Mouse (Mus musculus) frontal cortex, postnatal 25 days (tissue): Measurements from ENCODE around the gene Cyp2c40.
"Not testable (repeated sequence)": the region's sequence is repeated elsewhere in the genome, so short reads cannot be mapped to it uniquely, and the experiment has no call there.

Experiments
- DNase-seq, 2 experiments: peaks; one replicate each; pipeline ENCODE4 v3.0.0; 2022; ENCODE audit warnings: low spot score in 2 of 2

The Cyp2c40 gene

DNA sequence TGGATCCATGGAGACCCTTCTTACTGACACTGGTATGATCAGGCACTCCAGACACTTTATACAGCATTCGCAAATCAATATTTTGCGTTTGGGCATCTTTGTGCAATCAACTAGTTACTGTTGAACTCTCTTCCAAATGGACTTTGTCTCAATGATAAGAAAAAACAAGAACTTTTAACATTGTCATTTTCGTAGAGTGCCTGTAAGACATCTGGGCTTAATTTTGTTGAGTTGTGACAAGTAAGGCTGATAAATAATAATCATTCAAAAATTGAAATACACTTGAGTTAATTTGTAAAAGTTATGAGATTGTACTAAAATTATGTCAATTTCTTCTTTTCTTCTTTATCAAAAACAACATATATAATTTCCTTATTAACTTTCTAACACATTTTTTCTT lies at the start of gene Cyp2c40:
TSS of gene Cyp2c40 (minus strand) at position 101 of the 400 bp plus-strand sequence.
- DNase-seq, result not testable (repeated sequence)

DNA sequence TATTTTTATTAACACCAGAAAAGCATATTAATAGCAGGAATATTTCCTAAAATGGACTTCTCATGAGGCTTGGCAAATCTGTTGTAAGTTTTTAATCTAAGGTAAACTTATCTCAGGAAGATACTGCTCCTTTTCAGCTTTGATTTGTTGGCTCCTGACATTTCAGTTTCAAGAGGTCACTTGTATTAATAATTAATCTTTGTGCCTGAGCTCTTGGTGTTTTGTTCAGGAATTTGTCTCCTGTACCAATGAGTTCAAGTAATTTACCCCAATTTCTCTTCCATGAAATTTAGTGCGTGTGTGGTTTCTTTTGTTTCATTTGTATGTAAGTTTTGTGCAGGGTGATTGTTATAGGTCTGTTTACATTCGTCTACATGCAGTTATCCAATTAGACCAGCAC lies 8.3 kb upstream of the Cyp2c40 start:
- not testable (repeated sequence) for DNase-seq

DNA sequence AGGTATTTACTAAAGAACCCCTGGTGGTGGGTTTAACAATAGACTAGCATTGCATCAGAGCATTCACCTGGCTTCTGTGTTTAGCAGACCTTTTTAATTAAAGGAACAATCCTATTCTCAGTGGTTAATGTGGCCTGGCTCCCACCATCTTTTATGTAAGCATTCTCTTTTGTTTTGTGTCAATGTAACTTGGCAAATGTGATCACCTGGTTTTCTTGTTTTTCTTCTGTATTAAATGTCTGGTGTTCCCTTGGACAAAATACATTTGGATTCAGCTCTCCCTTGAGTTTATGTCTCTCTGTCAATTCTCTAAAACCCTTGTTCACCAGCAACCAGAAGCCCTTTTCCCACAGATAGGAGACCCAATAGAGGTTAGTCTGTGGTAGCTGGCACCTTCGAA lies 3.8 kb upstream of the Cyp2c40 start:
- not testable (repeated sequence) for DNase-seq

DNA sequence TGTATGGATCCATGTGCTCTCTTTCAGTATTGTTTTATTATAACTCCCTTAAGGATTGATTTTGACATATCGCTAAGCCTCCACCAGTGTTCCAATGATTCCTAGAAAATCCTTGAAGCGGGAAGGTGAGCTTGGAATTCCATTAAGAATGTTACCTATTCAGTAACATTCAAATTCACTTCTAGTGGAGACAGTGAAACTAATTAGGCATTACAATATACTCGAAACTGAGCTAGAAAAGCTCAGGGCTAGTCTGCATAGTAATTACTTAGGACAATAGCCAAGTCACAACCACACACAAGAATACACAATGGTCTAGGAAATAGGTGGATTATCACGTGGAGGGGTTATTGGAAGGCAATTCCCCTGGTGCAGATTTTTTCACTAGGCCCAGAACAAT lies 3.4 kb upstream of the Cyp2c40 start:
- DNase-seq, result not testable (repeated sequence)

DNA sequence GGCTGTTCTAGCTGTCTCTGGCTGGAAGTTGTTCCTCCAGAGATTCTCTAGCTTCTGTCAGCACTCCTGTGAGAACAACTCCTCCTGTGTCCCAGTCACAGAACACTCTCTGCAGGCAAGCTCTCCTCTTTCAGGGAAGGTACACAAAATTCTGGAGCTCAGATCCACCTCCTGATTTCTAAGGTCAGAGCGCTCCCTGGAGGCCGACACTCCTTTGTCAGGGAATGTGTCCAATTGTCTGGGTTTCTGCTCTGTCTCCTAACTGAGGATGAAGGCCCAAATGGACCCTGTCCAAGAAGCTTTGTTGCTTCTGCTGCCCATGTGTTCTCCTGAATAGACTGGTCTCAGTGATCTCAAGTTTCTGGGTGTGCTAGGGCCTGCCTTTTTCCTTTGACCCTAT lies 27.2 kb downstream of the Cyp2c40 start:
- DNase-seq, result not testable (repeated sequence)

DNA sequence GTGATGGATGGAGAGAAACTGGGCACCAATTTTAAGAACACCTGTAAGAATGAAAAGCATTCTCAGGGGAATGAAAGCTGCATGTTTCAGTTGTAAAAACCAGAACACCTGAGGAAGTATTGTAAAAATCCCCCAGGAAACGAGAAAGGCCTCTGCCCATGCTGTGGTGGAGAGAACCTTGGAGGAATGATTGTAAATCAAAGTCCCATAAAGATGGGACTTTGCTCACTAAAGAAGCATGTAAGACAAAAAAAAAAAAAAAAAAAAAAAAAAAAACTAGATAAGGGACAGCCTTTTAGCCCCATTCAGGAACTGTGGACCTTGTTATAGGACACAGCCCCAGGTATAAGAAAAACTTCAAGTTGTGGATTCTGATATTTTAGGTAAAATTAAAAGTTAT lies 67.3 kb downstream of the Cyp2c40 start:
- no peak for DNase-seq

DNA sequence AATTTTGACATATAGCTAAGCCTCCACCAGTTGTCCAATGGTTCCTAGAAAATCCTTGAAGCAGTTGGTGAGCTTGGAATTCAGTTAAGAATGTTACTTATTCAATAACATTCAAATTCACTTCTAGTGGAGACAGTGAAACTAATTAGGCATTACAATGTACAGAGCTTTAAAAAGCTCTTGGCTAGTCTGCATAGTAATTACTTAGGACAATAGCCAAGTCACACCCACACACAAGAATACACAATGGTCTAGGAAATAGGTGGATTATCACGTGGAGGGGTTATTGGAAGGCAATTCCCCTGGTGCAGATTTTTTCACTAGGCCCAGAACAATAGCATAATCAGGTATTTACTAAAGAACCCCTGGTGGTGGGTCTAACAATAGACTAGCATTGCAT lies 68.3 kb downstream of the Cyp2c40 start:
- not testable (repeated sequence) for DNase-seq

DNA sequence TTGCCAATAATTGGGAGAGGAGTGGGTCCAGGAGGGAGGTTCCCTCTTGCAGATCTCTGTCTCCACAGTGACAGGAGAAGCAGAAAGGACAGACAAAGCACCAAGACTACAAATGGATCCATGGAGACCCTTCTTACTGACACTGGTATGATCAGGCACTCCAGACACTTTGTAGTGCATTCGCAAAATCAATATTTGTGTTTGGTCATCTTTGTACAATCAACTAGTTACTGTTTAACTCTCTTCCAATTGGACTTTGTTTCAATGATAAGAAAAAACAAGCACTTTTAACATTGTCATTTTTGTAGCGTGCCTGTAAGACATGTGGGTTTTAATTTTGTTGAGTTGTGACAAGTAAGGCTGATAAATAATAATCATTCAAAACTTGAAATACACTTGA lies 71.7 kb downstream of the Cyp2c40 start, which contains the start of gene Cyp2c68:
TSS of gene Cyp2c68 (minus strand) at position 135 of the 400 bp plus-strand sequence.
- DNase-seq, result no peak
